22 mouse cellular contexts compared by ENCODE assay signal in genomic region chr5:115402063-115402462, GRCm38 (mm10).
"Had no signal": no experiment of that assay in that cellular context is flagged by ENCODE, and none has a peak within 500 bp of the region (broad histone marks: within the 10 kb centered on the region; RNA-seq: fewer than 3 reads in every experiment).

No protein-coding gene starts in this region.

- H3K27me3 ChIP-seq: limb, embryonic 15.5 days had no signal

- H3K9ac ChIP-seq: limb, embryonic 12.5 days; limb, embryonic 15.5 days; liver, embryonic 14.5 days; liver, postnatal 0 days; lung, embryonic 14.5 days had no signal

- ATAC-seq: liver, postnatal 0 days had no signal

- H3K36me3 ChIP-seq: limb, embryonic 12.5 days; limb, embryonic 15.5 days had no signal

- H3K9me3 ChIP-seq: limb, embryonic 12.5 days; limb, embryonic 15.5 days; megakaryocyte, embryonic 14.5 days had no signal

- DNase-seq: kidney, adult 18-20 months; kidney, adult 9 months; kidney, postnatal 14 days; kidney, postnatal 4 days; left cerebral cortex, postnatal 4 days; liver, postnatal 0 days; lung, embryonic 14.5 days; lung, postnatal 10 days; lung, postnatal 36 days; right cerebral cortex, adult 18-20 months; right cerebral cortex, postnatal 14 days; right cerebral cortex, postnatal 4 days; thymus, adult 2 months; thymus, postnatal 14 days; thymus, postnatal 4 days had no signal

- H3K27ac ChIP-seq: limb, embryonic 12.5 days; limb, embryonic 15.5 days; liver, embryonic 14.5 days; stomach, postnatal 0 days had no signal

- H3K4me3 ChIP-seq: limb, embryonic 12.5 days; limb, embryonic 15.5 days; megakaryocyte, embryonic 14.5 days had no signal

- H3K4me2 ChIP-seq: limb, embryonic 12.5 days; limb, embryonic 15.5 days; liver, embryonic 11.5 days; lung, embryonic 14.5 days; midbrain, embryonic 11.5 days had no signal
